Mouse (Mus musculus) ES-E14 (cell line): ENCODE results near the gene Abr. TPM values are rescaled to one million over a fixed set of nuclear protein-coding genes. Genes with fewer than 3 reads are reported as not detected.

Experiments
- DNase-seq: peaks from one replicate; pipeline ENCODE4 v3.0.0-alpha.2; 2013; ENCODE audit warnings: low read depth, low spot score
- H3K27ac ChIP-seq: 2 replicates; pipeline ENCODE4 v1.5.1; 2012; ENCODE audit warnings: low read depth, mild to moderate bottlenecking, low read length, moderate library complexity, mixed read lengths; ENCODE audit not compliant: poor library complexity, insufficient read depth, severe bottlenecking
- H3K36me3 ChIP-seq: 2 replicates; pipeline ENCODE4 v1.6.1; 2012; ENCODE audit warnings: mild to moderate bottlenecking, low read length, moderate library complexity, mixed read lengths; ENCODE audit not compliant: control insufficient read depth, poor library complexity, insufficient read depth, severe bottlenecking
- H3K4me1 ChIP-seq, 2 experiments: fragments of 150-350 bp in 1 of 2; sonication (generic) in 1 of 2; 2 replicates each; pipeline ENCODE4 v1.6.1; 2012; ENCODE audit warnings: low read length in 2 of 2, mild to moderate bottlenecking in 1 of 2, mixed read lengths in 1 of 2; ENCODE audit not compliant: control insufficient read depth in 2 of 2, insufficient read depth in 2 of 2, poor library complexity in 1 of 2
- H3K4me3 ChIP-seq, 2 experiments: fragments of 150-350 bp in 1 of 2; sonication (generic) in 1 of 2; 2 replicates each; pipeline ENCODE4 v1.5.1; 2012; ENCODE audit warnings: low read length in 2 of 2, low read depth in 1 of 2, mild to moderate bottlenecking in 1 of 2, mixed read lengths in 1 of 2; ENCODE audit not compliant: insufficient read depth in 1 of 2, poor library complexity in 1 of 2, severe bottlenecking in 1 of 2
- H3K9ac ChIP-seq: 2 replicates; pipeline ENCODE4 v1.6.1; 2012; ENCODE audit warnings: low read depth, mild to moderate bottlenecking, low read length, mixed read lengths; ENCODE audit not compliant: poor library complexity, insufficient read depth, severe bottlenecking
- H3K9me3 ChIP-seq: fragments of 150-350 bp; sonication (generic); 2 replicates; pipeline ENCODE4 v1.6.1; 2012; ENCODE audit warnings: low read depth, mild to moderate bottlenecking, low read length; ENCODE audit not compliant: control insufficient read depth, insufficient read depth
- CHD2 ChIP-seq: IDR thresholded peaks from 2 replicates; pipeline ENCODE4 v1.6.1; 2014; ENCODE audit warnings: mild to moderate bottlenecking, low read depth, low read length, inconsistent platforms
- HCFC1 ChIP-seq: IDR thresholded peaks from 2 replicates; pipeline ENCODE4 v1.6.1; 2012; ENCODE audit warnings: low read length, inconsistent platforms, borderline replicate concordance; ENCODE audit not compliant: insufficient read depth
- MAFK ChIP-seq: IDR thresholded peaks from 2 replicates; pipeline ENCODE4 v1.6.1; 2014; ENCODE audit warnings: mild to moderate bottlenecking, low read depth, low read length, inconsistent platforms; ENCODE audit not compliant: insufficient read depth
- ZC3H11A ChIP-seq: IDR thresholded peaks from 2 replicates; pipeline ENCODE4 v1.6.1; 2012; ENCODE audit warnings: low read depth, mild to moderate bottlenecking, inconsistent platforms, low read length, borderline replicate concordance
- ZNF384 ChIP-seq: IDR thresholded peaks from 2 replicates; pipeline ENCODE4 v1.6.1; 2012; ENCODE audit warnings: low read depth, low read length, inconsistent platforms
- in situ Hi-C, 2 experiments: fragments of 600-800 bp; cut with MboI; formaldehyde crosslinking; loops; one replicate each; pipeline ENCODE4 v1.15.1; 2025; ENCODE audit warnings: low sequenced_read_pairs in 2 of 2, inconsistent platforms in 1 of 2; ENCODE audit not compliant: unreplicated experiment in 2 of 2
- total RNA-seq: library from RNA; depleted of rRNA; stranded (reverse); fragments of 300-350 nt; gene quantifications from 2 replicates; pipeline ENCODE4 v1.2.3, GENCODE M21; 2012; rRNA removed

Gene Abr
- total RNA-seq: 28.6 and 34.1 TPM in 2 replicates

- Histone ChIP-seq H3K27ac (peak within 1 kb of the TSS; percentile 6; the same call in 1 of the 2 replicates), H3K36me3 (peaks cover 11% of the 10 kb centered on the region; the same call in 1 of the 2 replicates), H3K9me3 (no peaks in the 10 kb centered on the region), H3K4me3 (peak within 1 kb of the TSS; percentile 84 to 92), H3K4me1 (peaks cover 6 to 16% of the 10 kb centered on the region in 2 experiments; a peak in 3 of 4 replicates), H3K9ac (peak within 1 kb of the TSS; percentile 87)
- in situ Hi-C loops: no loop called here
- no peak for DNase-seq
- TF ChIP-seq CHD2 (no peak), ZC3H11A (no peak), ZNF384 (no peak), MAFK (no peak), HCFC1 (no peak)
These were observed at the start of gene Abr for GRCm38 (mm10) chr11:76622152-76622565. TSS of gene Abr (minus strand) at chr11:76622314.

GRCm38 (mm10) chr11:76667807-76668206, 45.7 kb upstream of the Abr start:
- no peaks in the 10 kb centered on the region for H3K9me3 ChIP-seq
- DNase-seq: no peak

GRCm38 (mm10) chr11:76666002-76666649, 44.0 kb upstream of the Abr start:
- no peak for DNase-seq
- Histone ChIP-seq H3K9me3 (no peaks in the 10 kb centered on the region), H3K27ac (no peak overlapping the region), H3K9ac (no peak overlapping the region), H3K4me1 (peaks cover 0 to 2% of the 10 kb centered on the region in 2 experiments; a peak in 1 of 4 replicates), H3K4me3 (peak overlapping the region; percentile 31 to 32; a peak in 2 of 4 replicates), H3K36me3 (no peaks in the 10 kb centered on the region)
- TF ChIP-seq ZC3H11A: no peak
- no peak for TF ChIP-seq MAFK
- TF ChIP-seq HCFC1: no peak
- TF ChIP-seq ZNF384: no peak
- no peak for TF ChIP-seq CHD2
- in situ Hi-C loops: no loop called here

More at GRCm38 (mm10) chr11:76667807-76668206, 45.7 kb upstream of the Abr start:
- H3K4me3 ChIP-seq: no peak overlapping the region
- H3K36me3 ChIP-seq: no peaks in the 10 kb centered on the region
- no peak for TF ChIP-seq ZC3H11A
- TF ChIP-seq ZNF384: no peak
- TF ChIP-seq MAFK: no peak
- TF ChIP-seq CHD2: no peak
- no peak for TF ChIP-seq HCFC1
- H3K4me1 ChIP-seq: peaks cover 0 to under 1% of the 10 kb centered on the region in 2 experiments; a peak in 1 of 4 replicates
- no peak overlapping the region for H3K27ac ChIP-seq
- H3K9ac ChIP-seq: no peak overlapping the region
- in situ Hi-C loops: no loop called here

- no peak overlapping the region for H3K4me3 ChIP-seq
- no peaks in the 10 kb centered on the region for H3K36me3 ChIP-seq
- H3K27ac ChIP-seq: no peak overlapping the region
- TF ChIP-seq MAFK (no peak), CHD2 (no peak), ZC3H11A (no peak), ZNF384 (no peak), HCFC1 (no peak)
- H3K9me3 ChIP-seq: no peaks in the 10 kb centered on the region
- no peak for DNase-seq
- in situ Hi-C loops: no loop called here
- H3K9ac ChIP-seq: no peak overlapping the region
- H3K4me1 ChIP-seq: peaks cover 0 to 5% of the 10 kb centered on the region in 2 experiments; a peak in 2 of 4 replicates
These were observed 39.8 kb upstream of the Abr start for GRCm38 (mm10) chr11:76661790-76662468.
